Mouse (Mus musculus) kidney, embryonic 16.5 days (tissue): ENCODE results near the gene Dennd1b. TPM values are rescaled to one million over a fixed set of nuclear protein-coding genes. Genes with fewer than 3 reads are reported as not detected.

Experiments
- ATAC-seq: fragments of 200-750 bp; cut with Nextera tagmentation; 2 replicates; pipeline ENCODE4 v1.8.0; 2017; ENCODE audit warnings: moderate TSS enrichment; ENCODE audit not compliant: low FRiP score, low TSS enrichment
- H3K27ac ChIP-seq: fragments of 300-500 bp; sonication (generic); 2 replicates; pipeline ENCODE4 v1.5.1; 2014; ENCODE audit warnings: low read length
- H3K27me3 ChIP-seq: fragments of 300-500 bp; sonication (generic); 2 replicates; pipeline ENCODE4 v1.6.1; 2014; ENCODE audit warnings: low read length, control low read depth, mixed read lengths; ENCODE audit not compliant: insufficient read depth
- H3K36me3 ChIP-seq: fragments of 300-500 bp; sonication (generic); 2 replicates; pipeline ENCODE4 v1.6.1; 2014; ENCODE audit warnings: low read length, control low read depth, mixed read lengths; ENCODE audit not compliant: insufficient read depth
- H3K4me1 ChIP-seq: fragments of 300-500 bp; sonication (generic); 2 replicates; pipeline ENCODE4 v1.6.1; 2014; ENCODE audit warnings: low read length, control low read depth, mixed read lengths; ENCODE audit not compliant: insufficient read depth
- H3K4me2 ChIP-seq: fragments of 300-500 bp; sonication (generic); replicated peaks from 2 replicates; pipeline ENCODE4 v1.6.1; 2014; ENCODE audit warnings: low read depth, low read length
- H3K4me3 ChIP-seq: fragments of 300-500 bp; sonication (generic); 2 replicates; pipeline ENCODE4 v1.5.1; 2014; ENCODE audit warnings: mild to moderate bottlenecking, low read length
- H3K9ac ChIP-seq: fragments of 300-500 bp; sonication (generic); replicated peaks from 2 replicates; pipeline ENCODE4 v1.6.1; 2014; ENCODE audit warnings: low read length
- H3K9me3 ChIP-seq: fragments of 300-500 bp; sonication (generic); 2 replicates; pipeline ENCODE4 v1.6.1; 2016; ENCODE audit warnings: low read length, control low read depth
- WGBS: fragments of 180-500 bp; shearing (Covaris S2); extraction: QIAGEN DNeasy Blood & Tissue Kit; methylation state at CpG from one replicate; pipeline ENCODE4 v1.1.7; 2014; 5-methylcytosine and 5-hydroxymethylcytosine counted together
- polyA plus RNA-seq: library from polyadenylated mRNA; unstranded; fragments of >200 nt; fragmentation: Nextera tagmentation; extraction: Ambion mirVana; gene quantifications from 2 replicates; pipeline ENCODE4 v1.2.1, GENCODE M21; 2015

Gene Dennd1b
- polyA plus RNA-seq, 1 experiment from 2014 or later, result 8.6 TPM

GRCm38 (mm10) chr1:139000675-139001379 lies 37.6 kb downstream of the Dennd1b start:
- Histone ChIP-seq H3K36me3 (no peaks in the 10 kb centered on the region), H3K4me3 (no peak overlapping the region), H3K27ac (no peak overlapping the region), H3K4me1 (no peaks in the 10 kb centered on the region), H3K4me2 (no peak overlapping the region), H3K9me3 (no peaks in the 10 kb centered on the region), H3K27me3 (no peaks in the 10 kb centered on the region), H3K9ac (no peak overlapping the region)
- ATAC-seq, result no peak
- WGBS, result 59% methylated on average over 9 of the region's 9 CpGs

- H3K9me3 ChIP-seq, result no peaks in the 10 kb centered on the region
- H3K27me3 ChIP-seq, result no peaks in the 10 kb centered on the region
- H3K4me2 ChIP-seq, result no peak overlapping the region
- ATAC-seq, result no peak
- no peak overlapping the region for H3K9ac ChIP-seq
- 88% methylated on average over 2 of the region's 2 CpGs for WGBS
- no peak overlapping the region for H3K27ac ChIP-seq
- H3K4me1 ChIP-seq, result no peaks in the 10 kb centered on the region
- no peaks in the 10 kb centered on the region for H3K36me3 ChIP-seq
- H3K4me3 ChIP-seq, result no peak overlapping the region
These were observed 40.3 kb downstream of the Dennd1b start for GRCm38 (mm10) chr1:139003503-139003902.

- 78% methylated on average over 1 of the region's 1 CpGs for WGBS
- Histone ChIP-seq H3K9ac (no peak overlapping the region), H3K4me2 (no peak overlapping the region), H3K36me3 (no peaks in the 10 kb centered on the region), H3K27ac (no peak overlapping the region), H3K4me3 (no peak overlapping the region), H3K4me1 (no peaks in the 10 kb centered on the region), H3K27me3 (no peaks in the 10 kb centered on the region), H3K9me3 (no peaks in the 10 kb centered on the region)
- ATAC-seq, result no peak
These were observed 42.8 kb downstream of the Dennd1b start for GRCm38 (mm10) chr1:139006000-139006399.

- WGBS, result 86% methylated on average over 3 of the region's 3 CpGs
- ATAC-seq, result no peak
- H3K27me3 ChIP-seq, result no peaks in the 10 kb centered on the region
- no peaks in the 10 kb centered on the region for H3K4me1 ChIP-seq
- H3K27ac ChIP-seq, result no peak overlapping the region
- H3K36me3 ChIP-seq, result no peaks in the 10 kb centered on the region
- no peak overlapping the region for H3K4me2 ChIP-seq
- H3K9me3 ChIP-seq, result no peaks in the 10 kb centered on the region
- H3K4me3 ChIP-seq, result no peak overlapping the region
- H3K9ac ChIP-seq, result no peak overlapping the region
These were observed 44.2 kb downstream of the Dennd1b start for GRCm38 (mm10) chr1:139007475-139007874.

- no peak for ATAC-seq
- WGBS, result 89% methylated on average over 5 of the region's 5 CpGs
- no peaks in the 10 kb centered on the region for H3K36me3 ChIP-seq
These were observed 52.0 kb downstream of the Dennd1b start for GRCm38 (mm10) chr1:139015118-139015788.

GRCm38 (mm10) chr1:139021298-139021697 lies 58.1 kb downstream of the Dennd1b start:
- ATAC-seq, result no peak
- H3K9me3 ChIP-seq, result peaks cover 4% of the 10 kb centered on the region; the same call in 1 of the 2 replicates

More at GRCm38 (mm10) chr1:139015118-139015788, 52.0 kb downstream of the Dennd1b start:
- H3K27ac ChIP-seq, result no peak overlapping the region
- no peak overlapping the region for H3K9ac ChIP-seq
- H3K9me3 ChIP-seq, result peaks cover 4% of the 10 kb centered on the region; the same call in 1 of the 2 replicates
- H3K4me2 ChIP-seq, result no peak overlapping the region
- no peaks in the 10 kb centered on the region for H3K27me3 ChIP-seq
- H3K4me1 ChIP-seq, result no peaks in the 10 kb centered on the region
- H3K4me3 ChIP-seq, result no peak overlapping the region

GRCm38 (mm10) chr1:139025882-139026645 lies 62.8 kb downstream of the Dennd1b start:
- no peak overlapping the region for H3K4me3 ChIP-seq
- WGBS, result 80% methylated on average over 8 of the region's 8 CpGs

More at GRCm38 (mm10) chr1:139021298-139021697, 58.1 kb downstream of the Dennd1b start:
- Histone ChIP-seq H3K4me1 (no peaks in the 10 kb centered on the region), H3K36me3 (no peaks in the 10 kb centered on the region), H3K4me2 (no peak overlapping the region), H3K9ac (no peak overlapping the region), H3K27me3 (no peaks in the 10 kb centered on the region), H3K4me3 (no peak overlapping the region), H3K27ac (no peak overlapping the region)
- WGBS, result 74% methylated on average over 7 of the region's 7 CpGs

GRCm38 (mm10) chr1:139029521-139029920 lies 66.3 kb downstream of the Dennd1b start:
- no peak overlapping the region for H3K4me3 ChIP-seq
- ATAC-seq, result peak; percentile 54; the same call in 1 of the 2 replicates
- H3K4me1 ChIP-seq, result 0 out of 2 replicates have a peak, but pooled peaks cover 3% of the 10 kb centered on the region
- no peak overlapping the region for H3K9ac ChIP-seq
- H3K36me3 ChIP-seq, result no peaks in the 10 kb centered on the region
- no peaks in the 10 kb centered on the region for H3K9me3 ChIP-seq
- H3K4me2 ChIP-seq, result no peak overlapping the region
- no peak overlapping the region for H3K27ac ChIP-seq
- no peaks in the 10 kb centered on the region for H3K27me3 ChIP-seq

More at GRCm38 (mm10) chr1:139025882-139026645, 62.8 kb downstream of the Dennd1b start:
- Histone ChIP-seq H3K9ac (no peak overlapping the region), H3K9me3 (no peaks in the 10 kb centered on the region), H3K36me3 (no peaks in the 10 kb centered on the region), H3K4me2 (no peak overlapping the region), H3K4me1 (0 out of 2 replicates have a peak, but pooled peaks cover 3% of the 10 kb centered on the region), H3K27me3 (no peaks in the 10 kb centered on the region), H3K27ac (no peak overlapping the region)
- no peak for ATAC-seq

GRCm38 (mm10) chr1:139032411-139032810 lies 69.2 kb downstream of the Dennd1b start:
- no peaks in the 10 kb centered on the region for H3K9me3 ChIP-seq
- 85% methylated on average over 1 of the region's 1 CpGs for WGBS
- H3K4me2 ChIP-seq, result no peak overlapping the region
- H3K27ac ChIP-seq, result no peak overlapping the region
- no peak overlapping the region for H3K4me3 ChIP-seq
- H3K9ac ChIP-seq, result no peak overlapping the region
- ATAC-seq, result no peak
- H3K4me1 ChIP-seq, result 0 out of 2 replicates have a peak, but pooled peaks cover 3% of the 10 kb centered on the region
- H3K36me3 ChIP-seq, result no peaks in the 10 kb centered on the region
- no peaks in the 10 kb centered on the region for H3K27me3 ChIP-seq
